ENCODE assay signal across 8 mouse cellular contexts in the genomic region with DNA sequence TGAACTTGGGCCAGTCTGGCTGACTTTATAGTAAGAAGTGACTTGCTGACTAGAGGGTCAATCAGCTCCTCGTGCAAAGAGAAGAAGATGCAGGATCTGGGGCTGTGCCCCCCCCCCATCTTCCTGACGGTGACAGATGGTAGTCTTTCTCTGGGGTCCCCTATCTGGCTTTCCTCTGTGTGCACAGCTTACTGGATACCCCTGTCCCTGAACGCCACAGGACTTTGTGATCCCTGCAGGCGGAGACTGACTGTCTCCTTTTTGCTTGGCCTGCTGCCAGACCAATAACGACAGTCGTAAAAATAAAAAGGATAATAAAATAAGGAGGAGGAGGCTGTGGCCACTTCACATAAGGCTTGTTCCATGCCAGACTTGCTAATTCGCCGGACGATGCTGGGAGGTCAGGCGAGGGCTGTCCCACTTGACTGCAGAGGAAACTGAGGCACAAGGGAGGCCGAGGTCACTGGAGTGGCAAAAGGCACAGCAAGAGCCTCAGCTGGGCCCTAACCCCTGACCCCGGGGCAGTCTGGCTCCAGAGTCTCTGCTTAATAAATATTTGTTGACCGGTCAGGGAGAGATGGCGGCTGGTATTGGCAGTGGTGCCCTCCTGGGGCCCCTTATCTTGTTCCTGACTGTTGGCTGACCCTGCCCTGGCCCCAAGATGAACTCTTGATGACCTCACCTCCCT.
A peak's percentile ranks its signal among the peaks of the same experiment; 100 is the strongest.
DNase-seq lines count a peak whose midpoint lies in the region; ATAC-seq and TF ChIP-seq lines count a peak whose summit lies in the region.

No protein-coding gene starts in this region.

- peaks cover 97% of the 10 kb centered on the region for H3K79me2 ChIP-seq in MEL (ENCODE audit: control insufficient read depth, insufficient read depth, low read length, poor library complexity)

- H3K9ac ChIP-seq in MEL (ENCODE audit: control insufficient read depth, low read depth, low read length, poor library complexity, severe bottlenecking): peak overlapping the region; percentile 89
- H3K9ac ChIP-seq in intestine, embryonic 14.5 days (ENCODE audit: low read length): no peak overlapping the region
- peak overlapping the region; percentile 0 for H3K9ac ChIP-seq in liver, postnatal 0 days (replicated peaks)

- TF ChIP-seq RAD21 in MEL (IDR thresholded peaks at IDR 0.05; ENCODE audit: low read depth, low read length): no peak

- peak overlapping the region; percentile 18; the same call in 1 of the 2 replicates for H3K4me2 ChIP-seq in intestine, embryonic 14.5 days (ENCODE audit: low read length)
- H3K4me2 ChIP-seq in liver, postnatal 0 days (ENCODE audit: low read depth, low read length): peak overlapping the region; percentile 93

- no peaks in the 10 kb centered on the region for H3K27me3 ChIP-seq in MEL (ENCODE audit: control insufficient read depth in 1 of 2, insufficient read depth in 2 of 2, low read length in 2 of 2)
- H3K27me3 ChIP-seq in intestine, embryonic 14.5 days (replicated peaks; ENCODE audit: control insufficient read depth, insufficient read depth, low read length): 0 out of 2 replicates have a peak, but pooled peaks cover 3% of the 10 kb centered on the region
- no peaks in the 10 kb centered on the region for H3K27me3 ChIP-seq in liver, postnatal 0 days (ENCODE audit: insufficient read depth, low read length)

- no peaks in the 10 kb centered on the region for H3K9me3 ChIP-seq in MEL (replicated peaks; ENCODE audit: insufficient read depth, low read length)
- no peaks in the 10 kb centered on the region for H3K9me3 ChIP-seq in intestine, embryonic 14.5 days (ENCODE audit: control insufficient read depth, low read length)
- no peaks in the 10 kb centered on the region for H3K9me3 ChIP-seq in liver, postnatal 0 days (ENCODE audit: low read length)

- peak overlapping the region; percentile 22; the same call in 1 of the 2 replicates for H3K27ac ChIP-seq in MEL (ENCODE audit: control insufficient read depth, low read depth, low read length)
- H3K27ac ChIP-seq in intestine, embryonic 14.5 days (ENCODE audit: low read depth): 0 out of 2 replicates have a peak overlapping the region, but pooled peaks have one; percentile 4
- H3K27ac ChIP-seq in liver, postnatal 0 days (ENCODE audit: low read depth): peak overlapping the region; percentile 59

- TF ChIP-seq POLR2A in MEL (IDR thresholded peaks at IDR 0.05; ENCODE audit: control insufficient read depth in 1 of 2, insufficient read depth in 1 of 2, low read depth in 1 of 2, low read length in 2 of 2, poor library complexity in 1 of 2): no peak

- 19% methylated on average over 14 of the region's 14 CpGs for WGBS in intestine, embryonic 14.5 days
- WGBS in liver, postnatal 0 days (ENCODE audit: insufficient replicate concordance): 47% methylated on average over 14 of the region's 14 CpGs

- DNase-seq in adrenal gland, adult 2 months: peak; percentile 71
- DNase-seq in adrenal gland, postnatal 14 days: no peak
- peak; percentile 78 for DNase-seq in MEL (ENCODE audit: low read depth, low spot score)
- peak; percentile 76 for DNase-seq in intestine, embryonic 14.5 days (ENCODE audit: low spot score)
- no peak for DNase-seq in liver, postnatal 0 days
- DNase-seq in ovary, postnatal 14 days (ENCODE audit: low spot score): no peak
- no peak for DNase-seq in layer of hippocampus, postnatal 10 days (ENCODE audit: low spot score in 2 of 2)

- H3K4me1 ChIP-seq in MEL (ENCODE audit: control insufficient read depth in 1 of 2, insufficient read depth in 2 of 2, low read length in 2 of 2): peaks cover 11 to 40% of the 10 kb centered on the region in 2 experiments; a peak in 3 of 4 replicates
- H3K4me1 ChIP-seq in intestine, embryonic 14.5 days (replicated peaks; ENCODE audit: control insufficient read depth, insufficient read depth, low read length): peaks cover 66% of the 10 kb centered on the region
- peaks cover 75% of the 10 kb centered on the region for H3K4me1 ChIP-seq in liver, postnatal 0 days (ENCODE audit: insufficient read depth)

- H3K36me3 ChIP-seq in MEL (ENCODE audit: control insufficient read depth in 1 of 2, insufficient read depth in 2 of 2, low read length in 2 of 2): peaks cover 0 to 30% of the 10 kb centered on the region in 2 experiments; a peak in 3 of 4 replicates
- H3K36me3 ChIP-seq in intestine, embryonic 14.5 days (ENCODE audit: control insufficient read depth, insufficient read depth, low read length): no peaks in the 10 kb centered on the region
- H3K36me3 ChIP-seq in liver, postnatal 0 days (replicated peaks; ENCODE audit: insufficient read depth, low read length): no peaks in the 10 kb centered on the region

- no peak for TF ChIP-seq EP300 in MEL (IDR thresholded peaks at IDR 0.05; ENCODE audit: low read depth in 1 of 2, low read length in 2 of 2)
- no peak; the same call in 1 of the 2 replicates for TF ChIP-seq EP300 in liver, postnatal 0 days (IDR thresholded peaks at IDR 0.05; ENCODE audit: low read depth)

- H3K4me3 ChIP-seq in MEL (ENCODE audit: control insufficient read depth in 1 of 2, insufficient read depth in 1 of 2, low read depth in 2 of 2, low read length in 2 of 2): peak overlapping the region; percentile 85 to 93
- no peak overlapping the region for H3K4me3 ChIP-seq in intestine, embryonic 14.5 days (ENCODE audit: low read depth, low read length)
- H3K4me3 ChIP-seq in liver, postnatal 0 days (ENCODE audit: low read depth, low read length): peak overlapping the region; percentile 11; the same call in 1 of the 2 replicates

- no peak for TF ChIP-seq CTCF in MEL (IDR thresholded peaks at IDR 0.05 in 2 of 3, conservative IDR thresholded peaks at IDR 0.05 in 1 of 3; ENCODE audit: control insufficient read depth in 1 of 3, insufficient read depth in 1 of 3, low read depth in 2 of 3, low read length in 3 of 3, poor library complexity in 1 of 3, severe bottlenecking in 1 of 3)
- TF ChIP-seq CTCF in liver, postnatal 0 days (IDR thresholded peaks at IDR 0.05; ENCODE audit: low read depth): no peak

- no peak for ATAC-seq in intestine, embryonic 14.5 days (replicated peaks; ENCODE audit: low FRiP score, low TSS enrichment, low read depth)
- peak; percentile 33 for ATAC-seq in liver, postnatal 0 days
- ATAC-seq in monocyte, adult 5-6 weeks (replicated peaks; ENCODE audit: insufficient number of reproducible peaks, low FRiP score, low TSS enrichment, poor library complexity, severe bottlenecking): no peak

TF ChIP-seq in MEL, 35 proteins besides CTCF, POLR2A, EP300 and RAD21:
- no peak for TF ChIP-seq MXI1 (IDR thresholded peaks at IDR 0.05; ENCODE audit: low read depth, low read length)
- TF ChIP-seq ZMIZ1 (IDR thresholded peaks at IDR 0.05; ENCODE audit: low read depth, low read length): no peak
- TF ChIP-seq USF1 (IDR thresholded peaks at IDR 0.05; ENCODE audit: low read depth, low read length): no peak
- 0 out of 2 replicates have a peak, but pooled peaks have one; percentile 27 for TF ChIP-seq TBP (IDR thresholded peaks at IDR 0.05; ENCODE audit: low read depth, low read length)
- TF ChIP-seq SIN3A (IDR thresholded peaks at IDR 0.05; ENCODE audit: low read length): peak; percentile 51; the same call in 1 of the 2 replicates
- peak; percentile 15; the same call in 1 of the 2 replicates for TF ChIP-seq ETS1 (IDR thresholded peaks at IDR 0.05; ENCODE audit: low read depth, low read length)

Comparison
In these comparisons a context has a peak if more than half of its experiments do, and no peak if none do; other contexts are left out.
1. DNase-seq: peak in adrenal gland, adult 2 months (single experiment), MEL (single experiment) and intestine, embryonic 14.5 days (single experiment); none in adrenal gland, postnatal 14 days (single experiment), liver, postnatal 0 days (single experiment), ovary, postnatal 14 days (single experiment) and layer of hippocampus, postnatal 10 days (0 of 2).
2. H3K27ac ChIP-seq: peak in every context shown above with its lines; median percentile 59 in liver, postnatal 0 days; 22 in MEL; 4 in intestine, embryonic 14.5 days.